Mouse (Mus musculus) frontal cortex, postnatal 36 days (tissue): ENCODE results near the gene Angptl6.
"Not testable (repeated sequence)": the region's sequence is repeated elsewhere in the genome, so short reads cannot be mapped to it uniquely, and the experiment has no call there.

ENCODE experiments used
- DNase-seq, 2 experiments: peaks; one replicate each; pipeline ENCODE4 v3.0.0; 2022; ENCODE audit warnings: low spot score in 2 of 2

Angptl6 gene

GRCm38 (mm10) chr9:20837184-20837947 lies 42.2 kb downstream of the Angptl6 start:
- no peak for DNase-seq

GRCm38 (mm10) chr9:20835431-20835954 lies 44.0 kb downstream of the Angptl6 start:
- not testable (repeated sequence) for DNase-seq

GRCm38 (mm10) chr9:20834881-20835280 lies 44.6 kb downstream of the Angptl6 start:
- DNase-seq = no peak

- peak; percentile 95 to 96 for DNase-seq
Observed at GRCm38 (mm10) chr9:20830901-20831643, 48.5 kb downstream of the Angptl6 start.

- no peak for DNase-seq
Observed at GRCm38 (mm10) chr9:20828127-20828526, 51.4 kb downstream of the Angptl6 start.

GRCm38 (mm10) chr9:20825781-20826180 lies 53.7 kb downstream of the Angptl6 start:
- no peak for DNase-seq
